Comparison of ENCODE assay signal across 26 mouse cellular contexts in genomic region chr7:84382346-84382745, GRCm38 (mm10).
"Had no signal": no experiment of that assay in that cellular context is flagged by ENCODE, and none has a peak within 500 bp of the region (broad histone marks: within the 10 kb centered on the region; RNA-seq: fewer than 3 reads in every experiment).

No protein-coding gene starts in this region.

- H3K27me3 ChIP-seq: hindbrain, embryonic 12.5 days; intestine, embryonic 15.5 days; limb, embryonic 12.5 days; liver, embryonic 13.5 days had no signal

- ATAC-seq: hindbrain, embryonic 16.5 days; inflammation-experienced regulatory T-cells, adult 6 months; intestine, embryonic 15.5 days; intestine, postnatal 0 days had no signal

- H3K4me2 ChIP-seq: heart, embryonic 11.5 days; hindbrain, embryonic 12.5 days; hindbrain, embryonic 14.5 days; intestine, embryonic 15.5 days; limb, embryonic 12.5 days; liver, embryonic 11.5 days; liver, embryonic 13.5 days had no signal

- H3K9ac ChIP-seq: hindbrain, embryonic 12.5 days; hindbrain, embryonic 14.5 days; intestine, embryonic 15.5 days; limb, embryonic 12.5 days; liver, embryonic 13.5 days had no signal

- H3K4me1 ChIP-seq: intestine, embryonic 15.5 days; limb, embryonic 10.5 days; limb, embryonic 12.5 days; liver, embryonic 13.5 days had no signal

- H3K36me3 ChIP-seq: intestine, embryonic 15.5 days; limb, embryonic 10.5 days; limb, embryonic 12.5 days; liver, embryonic 13.5 days had no signal

- H3K4me3 ChIP-seq: gastrocnemius, adult 2 months; heart, adult 2 months; hindbrain, embryonic 10.5 days; hindbrain, embryonic 12.5 days; intestine, embryonic 15.5 days; layer of hippocampus, adult 2 months; left cerebral cortex, adult 2 months; limb, embryonic 10.5 days; limb, embryonic 12.5 days; liver, embryonic 13.5 days had no signal

- H3K9me3 ChIP-seq: hindbrain, embryonic 10.5 days; hindbrain, embryonic 12.5 days; intestine, embryonic 15.5 days; limb, embryonic 10.5 days; limb, embryonic 12.5 days; liver, embryonic 13.5 days had no signal

- DNase-seq: gastrocnemius, adult 2 months; gastrocnemius, postnatal 10 days; gastrocnemius, postnatal 25 days; heart, adult 2 months; heart, postnatal 10 days; heart, postnatal 4 days; kidney, adult 18-20 months; kidney, adult 8-10 months; kidney, postnatal 10 days; kidney, postnatal 25 days; kidney, postnatal 4 days; liver; liver, embryonic 13.5 days had no signal

- H3K27ac ChIP-seq: gastrocnemius, adult 2 months; heart, adult 2 months; hindbrain, embryonic 10.5 days; hindbrain, embryonic 12.5 days; hindbrain, embryonic 14.5 days; intestine, embryonic 15.5 days; layer of hippocampus, adult 2 months; left cerebral cortex, adult 2 months; limb, embryonic 10.5 days; limb, embryonic 12.5 days; liver, embryonic 13.5 days had no signal
